Mouse (Mus musculus): ENCODE results near the gene Arid1b.

GRCm38 (mm10) chr17:5286571-5287209, 292.6 kb downstream of the Arid1b start:
- TF ChIP-seq CTCF (IDR thresholded peaks at IDR 0.05) (no peak), POLR2A (IDR thresholded peaks at IDR 0.05; ENCODE audit: insufficient read depth, low read depth, low read length) (no peak), EP300 (IDR thresholded peaks at IDR 0.05; ENCODE audit: insufficient read depth, low read depth, low read length) (no peak)

All from heart, adult 2 months (tissue).